ENCODE assay signal across 28 mouse cellular contexts in genomic region chr14:101777129-101777493, GRCm38 (mm10). TPM values are rescaled to one million over a fixed set of nuclear protein-coding genes. Genes with fewer than 3 reads are reported as not detected.
A peak's percentile ranks its signal among the peaks of the same experiment; 100 is the strongest.
DNase-seq lines count a peak whose midpoint lies in the region; ATAC-seq lines count a peak whose summit lies in the region.
"Had no signal": no experiment of that assay in that cellular context is flagged by ENCODE, and none has a peak within 500 bp of the region (broad histone marks: within the 10 kb centered on the region; RNA-seq: fewer than 3 reads in every experiment).

No protein-coding gene starts in this region.

- no peak for DNase-seq in lung, postnatal 4 days
- DNase-seq in ES-CJ7 (ENCODE audit: low read depth, low spot score) (peak; percentile 44), ZHBTc4 (ENCODE audit: low read depth, low spot score) (peak; percentile 39)
- no peak for DNase-seq in frontal cortex, postnatal 14 days (ENCODE audit: low spot score in 2 of 2)
- DNase-seq: adrenal gland, postnatal 14 days; B cell, adult 2 months; cerebellum, adult 11 months; cerebellum, adult 9-11 months; embryo, embryonic 11 days; gastrocnemius, postnatal 14 days; heart, adult 11 months; kidney, adult 9 months; kidney, postnatal 14 days; liver; lung, embryonic 14.5 days; thymus, postnatal 4 days had no signal

- H3K9ac ChIP-seq in lung, embryonic 16.5 days (ENCODE audit: low read length): no peak overlapping the region
- no peak overlapping the region for H3K9ac ChIP-seq in forebrain, embryonic 16.5 days (replicated peaks; ENCODE audit: low read depth, low read length)
- H3K9ac ChIP-seq: embryonic facial prominence, embryonic 12.5 days; heart, embryonic 15.5 days; hindbrain, embryonic 13.5 days; liver, embryonic 14.5 days; lung, embryonic 14.5 days; neural tube, embryonic 13.5 days had no signal

- H3K4me1 ChIP-seq in lung, embryonic 16.5 days (replicated peaks; ENCODE audit: control insufficient read depth, insufficient read depth, low read length): no peaks in the 10 kb centered on the region
- H3K4me1 ChIP-seq in forebrain, embryonic 16.5 days (replicated peaks; ENCODE audit: control insufficient read depth, insufficient read depth, low read length): no peaks in the 10 kb centered on the region
- H3K4me1 ChIP-seq: embryonic facial prominence, embryonic 12.5 days; heart, embryonic 15.5 days; hindbrain, embryonic 13.5 days; neural tube, embryonic 13.5 days had no signal

- WGBS in lung, embryonic 16.5 days: 65% methylated on average over 3 of the region's 3 CpGs
- WGBS in forebrain, embryonic 16.5 days: 17% methylated on average over 3 of the region's 3 CpGs

- H3K36me3 ChIP-seq in lung, embryonic 16.5 days (ENCODE audit: control insufficient read depth, insufficient read depth, low read length): no peaks in the 10 kb centered on the region
- no peaks in the 10 kb centered on the region for H3K36me3 ChIP-seq in forebrain, embryonic 16.5 days (ENCODE audit: control insufficient read depth, insufficient read depth)
- H3K36me3 ChIP-seq: embryonic facial prominence, embryonic 12.5 days; heart, embryonic 10.5 days; heart, embryonic 15.5 days; hindbrain, embryonic 13.5 days; neural tube, embryonic 13.5 days had no signal

- H3K27me3 ChIP-seq in lung, embryonic 16.5 days (ENCODE audit: control insufficient read depth, insufficient read depth, low read depth, low read length): no peaks in the 10 kb centered on the region
- H3K27me3 ChIP-seq in forebrain, embryonic 16.5 days (replicated peaks; ENCODE audit: control insufficient read depth, insufficient read depth, low read length): no peaks in the 10 kb centered on the region
- H3K27me3 ChIP-seq: embryonic facial prominence, embryonic 12.5 days; heart, embryonic 15.5 days; hindbrain, embryonic 13.5 days; neural tube, embryonic 13.5 days; Patski had no signal

- peak; percentile 5; the same call in 1 of the 2 replicates for ATAC-seq in lung, embryonic 16.5 days (ENCODE audit: low read depth)
- ATAC-seq in forebrain, embryonic 16.5 days: 0 out of 2 replicates have a peak, but pooled peaks have one; percentile 47
- ATAC-seq: intestine, embryonic 16.5 days; Patski had no signal

- H3K4me3 ChIP-seq in lung, embryonic 16.5 days (ENCODE audit: low read length): no peak overlapping the region
- no peak overlapping the region for H3K4me3 ChIP-seq in forebrain, embryonic 16.5 days (replicated peaks; ENCODE audit: low read length)
- H3K4me3 ChIP-seq: embryonic facial prominence, embryonic 12.5 days; heart, embryonic 10.5 days; heart, embryonic 15.5 days; hindbrain, embryonic 13.5 days; myocyte; neural tube, embryonic 13.5 days had no signal

- H3K9me3 ChIP-seq in lung, embryonic 16.5 days (ENCODE audit: control insufficient read depth, low read length): no peaks in the 10 kb centered on the region
- no peaks in the 10 kb centered on the region for H3K9me3 ChIP-seq in forebrain, embryonic 16.5 days (ENCODE audit: control insufficient read depth, low read length)
- H3K9me3 ChIP-seq: embryonic facial prominence, embryonic 12.5 days; heart, embryonic 10.5 days; heart, embryonic 15.5 days; hindbrain, embryonic 13.5 days; neural tube, embryonic 13.5 days had no signal

- no peak overlapping the region for H3K4me2 ChIP-seq in lung, embryonic 16.5 days (ENCODE audit: low read depth, low read length)
- no peak overlapping the region for H3K4me2 ChIP-seq in forebrain, embryonic 16.5 days (ENCODE audit: low read length)
- H3K4me2 ChIP-seq: embryonic facial prominence, embryonic 12.5 days; heart, embryonic 15.5 days; hindbrain, embryonic 13.5 days; lung, embryonic 14.5 days; neural tube, embryonic 13.5 days had no signal

- H3K27ac ChIP-seq in lung, embryonic 16.5 days (ENCODE audit: low read length): no peak overlapping the region
- no peak overlapping the region for H3K27ac ChIP-seq in forebrain, embryonic 16.5 days (ENCODE audit: low read length)
- H3K27ac ChIP-seq: embryonic facial prominence, embryonic 12.5 days; heart, embryonic 10.5 days; heart, embryonic 15.5 days; hindbrain, embryonic 13.5 days; liver, embryonic 14.5 days; neural tube, embryonic 13.5 days had no signal

RNA-seq across cellular contexts. Expression of gene Lmo7, which starts 47.4 kb away (rescaled TPM):
- 46.4 and 52.7 TPM in 2 replicates for polyA plus RNA-seq in lung, embryonic 16.5 days (2015; fragmentation: Nextera tagmentation; extraction: Ambion mirVana)
- polyA plus RNA-seq in forebrain, embryonic 16.5 days (2015; fragmentation: Nextera tagmentation; extraction: Ambion mirVana): 15.5 and 16.0 TPM in 2 replicates

RNA-seq across cellular contexts. Expression of gene Gm9922, which starts 47.5 kb away (rescaled TPM):
- polyA plus RNA-seq in lung, embryonic 16.5 days (2015; fragmentation: Nextera tagmentation; extraction: Ambion mirVana): 0.96 and 2.3 TPM in 2 replicates
- 0.95 and 1.3 TPM in 2 replicates for polyA plus RNA-seq in forebrain, embryonic 16.5 days (2015; fragmentation: Nextera tagmentation; extraction: Ambion mirVana)
- polyA plus RNA-seq: hindbrain, embryonic 13.5 days; liver, embryonic 14.5 days; neural tube, embryonic 13.5 days; testis, adult 2 months had no signal

Comparison
In these comparisons a context has a peak if more than half of its experiments do, and no peak if none do; other contexts are left out.
1. DNase-seq: peak in ES-CJ7 (single experiment) and ZHBTc4 (single experiment); none in lung, postnatal 4 days (0 of 2) and frontal cortex, postnatal 14 days (0 of 2).